Mouse (Mus musculus): ENCODE measurements at regions not wholly inside any gene's neighbourhood (a gene's known extent, or its start where the extent isn't known, plus 50 kb on each side); places are given as distances from the start of the nearest gene placed in this dataset.

GRCm38 (mm10) chr2:106436136-106436535, 256.9 kb upstream of the Mpped2 start:
- in situ Hi-C loops (cut with MboI; ENCODE audit: low pct_unique_long_range_greater_than_20kb in 1 of 2, low sequenced_read_pairs in 2 of 2, unreplicated experiment in 1 of 2) = loop anchor here in 1 of 2 experiments (10.0 kb wide), 1 partner anchor 519 kb away; no protein-coding TSS in a partner anchor

GRCm38 (mm10) chr2:106454310-106454974, 238.6 kb upstream of the Mpped2 start:
- in situ Hi-C loops (cut with MboI; ENCODE audit: low pct_unique_long_range_greater_than_20kb in 1 of 2, low sequenced_read_pairs in 2 of 2, unreplicated experiment in 1 of 2) = no loop called here

- in situ Hi-C loops (cut with MboI; ENCODE audit: low pct_unique_long_range_greater_than_20kb in 1 of 2, low sequenced_read_pairs in 2 of 2, unreplicated experiment in 1 of 2) = no loop called here
These were observed 238.0 kb upstream of the Mpped2 start for GRCm38 (mm10) chr2:106455039-106455438.

GRCm38 (mm10) chr2:106455972-106456371, 237.1 kb upstream of the Mpped2 start:
- in situ Hi-C loops (cut with MboI; ENCODE audit: low pct_unique_long_range_greater_than_20kb in 1 of 2, low sequenced_read_pairs in 2 of 2, unreplicated experiment in 1 of 2) = no loop called here

- in situ Hi-C loops (cut with MboI; ENCODE audit: low pct_unique_long_range_greater_than_20kb in 1 of 2, low sequenced_read_pairs in 2 of 2, unreplicated experiment in 1 of 2) = no loop called here
These were observed 235.1 kb upstream of the Mpped2 start for GRCm38 (mm10) chr2:106458003-106458402.

GRCm38 (mm10) chr2:106461021-106461420, 232.0 kb upstream of the Mpped2 start:
- in situ Hi-C loops (cut with MboI; ENCODE audit: low pct_unique_long_range_greater_than_20kb in 1 of 2, low sequenced_read_pairs in 2 of 2, unreplicated experiment in 1 of 2) = no loop called here

GRCm38 (mm10) chr2:106461490-106461889, 231.6 kb upstream of the Mpped2 start:
- in situ Hi-C loops (cut with MboI; ENCODE audit: low pct_unique_long_range_greater_than_20kb in 1 of 2, low sequenced_read_pairs in 2 of 2, unreplicated experiment in 1 of 2) = no loop called here

GRCm38 (mm10) chr2:106461973-106462637, 231.0 kb upstream of the Mpped2 start:
- in situ Hi-C loops (cut with MboI; ENCODE audit: low pct_unique_long_range_greater_than_20kb in 1 of 2, low sequenced_read_pairs in 2 of 2, unreplicated experiment in 1 of 2) = no loop called here

GRCm38 (mm10) chr2:106465055-106465454, 228.0 kb upstream of the Mpped2 start:
- in situ Hi-C loops (cut with MboI; ENCODE audit: low pct_unique_long_range_greater_than_20kb in 1 of 2, low sequenced_read_pairs in 2 of 2, unreplicated experiment in 1 of 2) = no loop called here

- in situ Hi-C loops (cut with MboI; ENCODE audit: low pct_unique_long_range_greater_than_20kb in 1 of 2, low sequenced_read_pairs in 2 of 2, unreplicated experiment in 1 of 2) = no loop called here
These were observed 227.2 kb upstream of the Mpped2 start for GRCm38 (mm10) chr2:106465831-106466230.

- in situ Hi-C loops (cut with MboI; ENCODE audit: low pct_unique_long_range_greater_than_20kb in 1 of 2, low sequenced_read_pairs in 2 of 2, unreplicated experiment in 1 of 2) = no loop called here
These were observed 223.9 kb upstream of the Mpped2 start for GRCm38 (mm10) chr2:106469196-106469595.

GRCm38 (mm10) chr2:106473458-106473857, 219.6 kb upstream of the Mpped2 start:
- in situ Hi-C loops (cut with MboI; ENCODE audit: low pct_unique_long_range_greater_than_20kb in 1 of 2, low sequenced_read_pairs in 2 of 2, unreplicated experiment in 1 of 2) = no loop called here

GRCm38 (mm10) chr2:106477991-106478390, 215.1 kb upstream of the Mpped2 start:
- in situ Hi-C loops (cut with MboI; ENCODE audit: low pct_unique_long_range_greater_than_20kb in 1 of 2, low sequenced_read_pairs in 2 of 2, unreplicated experiment in 1 of 2) = no loop called here

- in situ Hi-C loops (cut with MboI; ENCODE audit: low pct_unique_long_range_greater_than_20kb in 1 of 2, low sequenced_read_pairs in 2 of 2, unreplicated experiment in 1 of 2) = no loop called here
These were observed 205.6 kb upstream of the Mpped2 start for GRCm38 (mm10) chr2:106487335-106488082.

- in situ Hi-C loops (cut with MboI; ENCODE audit: low pct_unique_long_range_greater_than_20kb in 1 of 2, low sequenced_read_pairs in 2 of 2, unreplicated experiment in 1 of 2) = no loop called here
These were observed 194.3 kb upstream of the Mpped2 start for GRCm38 (mm10) chr2:106498735-106499134.

GRCm38 (mm10) chr2:106499227-106499928, 193.7 kb upstream of the Mpped2 start:
- in situ Hi-C loops (cut with MboI; ENCODE audit: low pct_unique_long_range_greater_than_20kb in 1 of 2, low sequenced_read_pairs in 2 of 2, unreplicated experiment in 1 of 2) = no loop called here

- in situ Hi-C loops (cut with MboI; ENCODE audit: low pct_unique_long_range_greater_than_20kb in 1 of 2, low sequenced_read_pairs in 2 of 2, unreplicated experiment in 1 of 2) = no loop called here
These were observed 188.1 kb upstream of the Mpped2 start for GRCm38 (mm10) chr2:106504933-106505420.

- in situ Hi-C loops (cut with MboI; ENCODE audit: low pct_unique_long_range_greater_than_20kb in 1 of 2, low sequenced_read_pairs in 2 of 2, unreplicated experiment in 1 of 2) = no loop called here
These were observed 181.2 kb upstream of the Mpped2 start for GRCm38 (mm10) chr2:106511889-106512288.

Data from mouse embryonic stem cell (cell line).